Comparison of ENCODE assay signal across 20 mouse cellular contexts in the genomic region with DNA sequence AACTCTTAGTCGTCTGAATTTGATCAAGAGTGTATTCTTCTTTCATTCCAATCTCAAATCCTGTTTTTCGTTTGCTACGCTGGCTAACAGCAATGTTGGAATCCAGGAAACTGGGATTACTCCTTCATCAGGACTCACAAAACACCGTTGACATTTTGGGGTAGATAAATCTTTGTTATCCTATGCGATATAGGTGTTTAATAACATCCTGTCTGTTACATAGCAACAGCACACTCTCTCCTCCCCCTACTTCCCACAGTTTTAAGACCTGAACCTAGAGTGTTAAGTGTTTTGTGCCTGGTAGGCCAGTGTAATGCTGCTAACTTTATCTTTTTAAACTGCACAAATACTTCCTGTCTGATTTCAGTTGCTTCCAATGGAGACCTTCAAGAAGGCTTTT. TPM values are rescaled to one million over a fixed set of nuclear protein-coding genes. Genes with fewer than 3 reads are reported as not detected.
DNase-seq lines count a peak whose midpoint lies in the region; ATAC-seq lines count a peak whose summit lies in the region.
"Had no signal": no experiment of that assay in that cellular context is flagged by ENCODE, and none has a peak within 500 bp of the region (broad histone marks: within the 10 kb centered on the region; RNA-seq: fewer than 3 reads in every experiment).

No protein-coding gene starts in this region.

- H3K4me2 ChIP-seq in heart, embryonic 15.5 days = 0 out of 2 replicates have a peak overlapping the region, but pooled peaks have one; percentile 6
- H3K4me2 ChIP-seq in limb, embryonic 12.5 days = peak overlapping the region; percentile 8; the same call in 1 of the 2 replicates
- no peak overlapping the region for H3K4me2 ChIP-seq in forebrain, embryonic 14.5 days (ENCODE audit: low read length)
- H3K4me2 ChIP-seq: forebrain, embryonic 15.5 days; hindbrain, embryonic 12.5 days; midbrain, embryonic 12.5 days had no signal

- DNase-seq in heart, postnatal 25 days (ENCODE audit: low spot score) = no peak
- DNase-seq in embryo, embryonic 11 days = peak; percentile 26
- no peak for DNase-seq in forebrain, embryonic 14.5 days (ENCODE audit: low spot score)
- no peak for DNase-seq in gastrocnemius, postnatal 14 days
- DNase-seq: cerebellum, adult 11 months; cerebellum, postnatal 36 days; kidney, postnatal 25 days; layer of hippocampus, adult 9-11 months; liver, postnatal 0 days; right cerebral cortex, adult 18-20 months; thymus, postnatal 14 days had no signal

- H3K9me3 ChIP-seq in heart, embryonic 15.5 days (replicated peaks) = no peaks in the 10 kb centered on the region
- H3K9me3 ChIP-seq in limb, embryonic 12.5 days = no peaks in the 10 kb centered on the region
- no peaks in the 10 kb centered on the region for H3K9me3 ChIP-seq in forebrain, embryonic 14.5 days (replicated peaks; ENCODE audit: control insufficient read depth, low read length)
- H3K9me3 ChIP-seq: forebrain, embryonic 15.5 days; hindbrain, embryonic 12.5 days; midbrain, embryonic 12.5 days had no signal

- ATAC-seq in heart, embryonic 15.5 days (replicated peaks; ENCODE audit: insufficient number of reproducible peaks, insufficient read depth, low FRiP score, low read depth) = no peak
- peak; percentile 64 for ATAC-seq in CD4-positive, CD25-positive, alpha-beta regulatory T cell, adult 4 months
- no peak for ATAC-seq in limb, embryonic 12.5 days (ENCODE audit: insufficient number of reproducible peaks, insufficient read depth, low FRiP score, low TSS enrichment, low read depth)
- ATAC-seq in forebrain, embryonic 14.5 days = no peak
- ATAC-seq: forebrain, embryonic 15.5 days; intestine, postnatal 0 days; liver, postnatal 0 days had no signal

- H3K27ac ChIP-seq in heart, embryonic 15.5 days = peak overlapping the region; percentile 63
- no peak overlapping the region; the same call in 1 of the 2 replicates for H3K27ac ChIP-seq in limb, embryonic 12.5 days
- H3K27ac ChIP-seq in forebrain, embryonic 14.5 days (ENCODE audit: low read depth, low read length) = no peak overlapping the region
- H3K27ac ChIP-seq: forebrain, embryonic 15.5 days; hindbrain, embryonic 12.5 days; midbrain, embryonic 12.5 days; stomach, postnatal 0 days had no signal

- peaks cover 14% of the 10 kb centered on the region for H3K4me1 ChIP-seq in heart, embryonic 15.5 days (replicated peaks)
- peaks cover 11% of the 10 kb centered on the region for H3K4me1 ChIP-seq in limb, embryonic 12.5 days (replicated peaks)
- no peaks in the 10 kb centered on the region for H3K4me1 ChIP-seq in forebrain, embryonic 14.5 days (ENCODE audit: control insufficient read depth, insufficient read depth, low read length)
- H3K4me1 ChIP-seq: forebrain, embryonic 15.5 days; hindbrain, embryonic 12.5 days; midbrain, embryonic 12.5 days had no signal

- intact Hi-C loops in heart, postnatal 25 days (cut with DNase I) = loop anchor here (10.0 kb wide), 1 partner anchor 276 kb away; no protein-coding TSS in a partner anchor
- intact Hi-C loops in gastrocnemius, postnatal 14 days (cut with DNase I; ENCODE audit: low total_unique reads) = no loop called here

- H3K9ac ChIP-seq in heart, embryonic 15.5 days = no peak overlapping the region
- H3K9ac ChIP-seq in limb, embryonic 12.5 days (replicated peaks) = no peak overlapping the region
- no peak overlapping the region for H3K9ac ChIP-seq in forebrain, embryonic 14.5 days (ENCODE audit: low read length)
- H3K9ac ChIP-seq: forebrain, embryonic 15.5 days; hindbrain, embryonic 12.5 days; liver, postnatal 0 days; midbrain, embryonic 12.5 days had no signal

- no peaks in the 10 kb centered on the region for H3K36me3 ChIP-seq in heart, embryonic 15.5 days
- H3K36me3 ChIP-seq in limb, embryonic 12.5 days = 0 out of 2 replicates have a peak, but pooled peaks cover 6% of the 10 kb centered on the region
- 0 out of 2 replicates have a peak, but pooled peaks cover 2% of the 10 kb centered on the region for H3K36me3 ChIP-seq in forebrain, embryonic 14.5 days (ENCODE audit: control insufficient read depth, insufficient read depth, low read length)
- H3K36me3 ChIP-seq: forebrain, embryonic 15.5 days; hindbrain, embryonic 12.5 days; midbrain, embryonic 12.5 days had no signal

- H3K27me3 ChIP-seq in heart, embryonic 15.5 days = no peaks in the 10 kb centered on the region
- no peaks in the 10 kb centered on the region for H3K27me3 ChIP-seq in limb, embryonic 12.5 days
- no peaks in the 10 kb centered on the region for H3K27me3 ChIP-seq in forebrain, embryonic 14.5 days (replicated peaks; ENCODE audit: control insufficient read depth, insufficient read depth, low read length)
- H3K27me3 ChIP-seq: forebrain, embryonic 15.5 days; hindbrain, embryonic 12.5 days; midbrain, embryonic 12.5 days had no signal

- H3K4me3 ChIP-seq in heart, embryonic 15.5 days = no peak overlapping the region
- no peak overlapping the region for H3K4me3 ChIP-seq in limb, embryonic 12.5 days (replicated peaks)
- no peak overlapping the region for H3K4me3 ChIP-seq in forebrain, embryonic 14.5 days (ENCODE audit: low read depth, low read length)
- H3K4me3 ChIP-seq: forebrain, embryonic 15.5 days; hindbrain, embryonic 12.5 days; midbrain, embryonic 12.5 days; myocyte had no signal

- 21% methylated on average over 5 of the region's 5 CpGs for WGBS in heart, embryonic 15.5 days
- 19% methylated on average over 5 of the region's 5 CpGs for WGBS in limb, embryonic 12.5 days
- 86% methylated on average over 5 of the region's 5 CpGs for WGBS in forebrain, embryonic 14.5 days

RNA-seq across cellular contexts. Expression of gene Homer1, which starts 39.0 kb away (rescaled TPM):
- polyA plus RNA-seq in heart, embryonic 15.5 days (2015; fragmentation: Nextera tagmentation; extraction: Ambion mirVana) = 12.8 and 13.2 TPM in 2 replicates
- 10 to 100 TPM; 61.1 to 63.8 TPM for total RNA-seq in heart, postnatal 25 days (2021)
- 1 to 10 TPM; 3.0 to 5.6 TPM for polyA plus RNA-seq in CD4-positive, CD25-positive, alpha-beta regulatory T cell, adult 4 months (2017; shearing (Covaris generic))
- 11.9 and 13.2 TPM in 2 replicates for polyA plus RNA-seq in limb, embryonic 12.5 days (2016; fragmentation: Nextera tagmentation; extraction: Ambion mirVana)
- 14.5 and 16.8 TPM in 2 replicates for polyA plus RNA-seq in forebrain, embryonic 14.5 days (2014; fragmentation: Nextera tagmentation; extraction: Ambion mirVana)
- total RNA-seq in gastrocnemius, postnatal 14 days (2021) = 10 to 100 TPM; 63.0 to 65.1 TPM
